Mouse (Mus musculus): ENCODE measurements around the gene Abcb9. TPM values are rescaled to one million over a fixed set of nuclear protein-coding genes. Genes with fewer than 3 reads are reported as not detected.
A peak's percentile ranks its signal among the peaks of the same experiment; 100 is the strongest.

Abcb9 gene
- polyA plus RNA-seq (2014; fragmentation: Nextera tagmentation; extraction: Ambion mirVana): 1.1 and 1.4 TPM in 2 replicates

DNA sequence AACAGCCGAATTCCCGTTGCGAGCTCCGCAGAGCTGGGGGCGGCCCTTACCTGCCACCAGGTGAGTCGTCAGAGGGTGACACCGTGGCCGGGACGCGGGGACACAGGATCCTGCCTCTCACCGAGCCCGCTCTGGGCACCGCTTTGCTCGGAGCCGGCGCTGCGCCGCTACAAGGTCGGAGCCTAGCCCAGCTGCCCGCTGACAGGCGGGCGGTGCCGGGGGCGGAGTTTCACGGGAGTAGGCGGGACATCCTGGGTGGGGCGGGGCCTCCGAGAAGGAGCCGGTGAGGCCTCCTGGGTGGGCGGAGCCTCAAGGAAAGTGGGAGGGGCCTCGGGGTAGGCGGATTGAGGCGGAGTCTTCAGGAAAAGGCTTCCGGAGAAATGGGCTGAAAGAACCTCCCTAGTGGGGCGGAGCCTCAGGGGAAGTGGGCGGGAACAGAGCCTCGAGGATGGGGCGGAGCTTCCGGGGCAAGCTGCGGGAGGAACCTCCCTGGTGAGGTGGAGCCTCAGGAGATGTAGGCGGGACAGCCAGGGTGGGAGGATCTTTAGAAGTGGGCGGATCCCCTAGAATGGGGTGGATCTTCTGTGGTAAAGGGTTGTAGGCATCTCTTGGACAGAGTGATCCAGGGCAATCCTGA lies at the start of gene Abcb9:
Gene Abcb9 (minus strand): TSS at position 203 of the 637 bp plus-strand sequence.
- H3K4me3 ChIP-seq (ENCODE audit: low read depth, low read length): peak within 1 kb of the TSS; percentile 50
- ATAC-seq (replicated peaks; ENCODE audit: insufficient number of reproducible peaks, low FRiP score, low TSS enrichment): peak; percentile 84
- peak within 1 kb of the TSS; percentile 87 for H3K4me2 ChIP-seq
- H3K27ac ChIP-seq (ENCODE audit: low read depth, low read length): no peak within 1 kb of the TSS
- H3K36me3 ChIP-seq (ENCODE audit: control insufficient read depth, insufficient read depth, low read length): no peaks in the 10 kb centered on the region; the same call in 1 of the 2 replicates
- peaks cover 9% of the 10 kb centered on the region for H3K4me1 ChIP-seq (ENCODE audit: control insufficient read depth, insufficient read depth, low read length)
- WGBS (ENCODE audit: insufficient replicate concordance): under 1% methylated on average over 42 of the region's 42 CpGs
- H3K9me3 ChIP-seq (replicated peaks; ENCODE audit: control insufficient read depth, low read length): no peaks in the 10 kb centered on the region
- H3K9ac ChIP-seq (ENCODE audit: low read depth, low read length): peak within 1 kb of the TSS; percentile 61
- H3K27me3 ChIP-seq (ENCODE audit: control insufficient read depth, insufficient read depth, low read length): peaks cover 11% of the 10 kb centered on the region; the same call in 1 of the 2 replicates

DNA sequence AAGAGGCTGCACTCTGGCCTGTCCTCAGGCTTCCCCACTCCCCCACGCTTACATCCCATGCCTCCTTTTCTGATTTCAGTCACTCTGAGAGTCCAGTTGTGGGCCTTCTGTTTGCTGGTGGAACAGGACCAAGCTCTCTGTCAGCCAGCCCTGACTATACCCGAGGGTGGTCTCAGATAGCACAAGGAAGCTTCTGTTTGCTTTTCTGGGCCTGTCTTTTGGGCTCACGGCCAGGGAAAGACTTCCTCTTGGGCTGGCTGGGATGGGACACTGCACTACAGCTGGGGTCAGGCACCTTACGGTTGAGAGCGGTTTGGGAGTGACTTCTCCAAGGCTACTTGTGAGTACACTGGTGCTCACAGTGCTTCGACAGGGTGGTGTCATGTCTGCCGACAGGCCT lies 42.5 kb upstream of the Abcb9 start:
- 69% methylated on average over 7 of the region's 7 CpGs for WGBS (ENCODE audit: insufficient replicate concordance)
- Histone ChIP-seq H3K4me1 (ENCODE audit: control insufficient read depth, insufficient read depth, low read length) (peaks cover 2% of the 10 kb centered on the region; the same call in 1 of the 2 replicates), H3K36me3 (ENCODE audit: control insufficient read depth, insufficient read depth, low read length) (peaks cover 7% of the 10 kb centered on the region), H3K9ac (ENCODE audit: low read depth, low read length) (no peak overlapping the region), H3K4me2 (no peak overlapping the region), H3K27ac (ENCODE audit: low read depth, low read length) (no peak overlapping the region), H3K4me3 (ENCODE audit: low read depth, low read length) (no peak overlapping the region), H3K27me3 (ENCODE audit: control insufficient read depth, insufficient read depth, low read length) (no peaks in the 10 kb centered on the region), H3K9me3 (replicated peaks; ENCODE audit: control insufficient read depth, low read length) (no peaks in the 10 kb centered on the region)
- ATAC-seq (replicated peaks; ENCODE audit: insufficient number of reproducible peaks, low FRiP score, low TSS enrichment): no peak

DNA sequence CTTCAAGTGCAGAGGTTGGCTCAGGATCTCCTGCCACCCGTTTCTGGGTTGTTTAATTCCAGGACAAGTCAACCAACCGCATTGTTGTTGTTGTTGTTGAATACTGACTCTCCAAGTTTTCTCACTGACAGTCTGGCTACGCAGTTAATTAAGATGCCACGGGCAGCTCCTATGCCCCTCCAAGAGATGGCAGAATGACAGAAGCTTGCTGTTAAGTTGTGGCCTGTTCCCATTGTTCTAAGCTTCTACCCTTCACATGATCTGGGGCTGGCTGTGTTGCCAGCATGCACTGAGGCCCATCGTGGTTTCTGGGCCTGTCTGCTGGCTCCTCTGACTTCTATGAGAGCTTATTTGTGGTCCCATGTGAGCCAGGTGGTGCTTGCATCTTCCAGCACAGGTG lies 38.7 kb upstream of the Abcb9 start:
- Histone ChIP-seq H3K4me1 (ENCODE audit: control insufficient read depth, insufficient read depth, low read length) (no peaks in the 10 kb centered on the region), H3K4me3 (ENCODE audit: low read depth, low read length) (no peak overlapping the region), H3K4me2 (no peak overlapping the region), H3K9me3 (replicated peaks; ENCODE audit: control insufficient read depth, low read length) (no peaks in the 10 kb centered on the region), H3K27me3 (ENCODE audit: control insufficient read depth, insufficient read depth, low read length) (no peaks in the 10 kb centered on the region), H3K27ac (ENCODE audit: low read depth, low read length) (no peak overlapping the region), H3K36me3 (ENCODE audit: control insufficient read depth, insufficient read depth, low read length) (peaks cover 16% of the 10 kb centered on the region), H3K9ac (ENCODE audit: low read depth, low read length) (no peak overlapping the region)
- 87% methylated on average over 5 of the region's 5 CpGs for WGBS (ENCODE audit: insufficient replicate concordance)
- no peak for ATAC-seq (replicated peaks; ENCODE audit: insufficient number of reproducible peaks, low FRiP score, low TSS enrichment)

DNA sequence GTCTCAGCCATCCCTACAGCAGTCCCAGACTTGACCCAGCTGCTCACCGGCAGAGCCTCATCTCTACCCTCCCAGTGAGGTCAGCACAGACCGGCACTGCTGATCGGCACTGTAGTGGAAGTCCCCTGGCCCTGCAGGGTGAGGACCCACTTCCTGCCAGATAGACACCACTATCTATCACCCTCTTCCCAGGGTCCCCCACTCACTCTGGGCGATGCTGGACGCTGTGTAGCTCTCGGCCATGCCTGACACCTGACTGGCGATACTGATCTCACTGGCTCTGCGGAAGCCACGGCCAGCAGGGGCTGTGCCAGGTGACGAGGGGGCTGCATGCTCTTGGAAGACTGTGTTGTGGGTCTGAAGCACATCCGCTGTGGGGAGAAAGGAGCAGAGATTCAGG lies 29.5 kb upstream of the Abcb9 start:
- no peak overlapping the region for H3K9ac ChIP-seq (ENCODE audit: low read depth, low read length)
- no peak overlapping the region for H3K27ac ChIP-seq (ENCODE audit: low read depth, low read length)
- H3K4me3 ChIP-seq (ENCODE audit: low read depth, low read length): no peak overlapping the region
- H3K36me3 ChIP-seq (ENCODE audit: control insufficient read depth, insufficient read depth, low read length): peaks cover 39% of the 10 kb centered on the region
- no peak for ATAC-seq (replicated peaks; ENCODE audit: insufficient number of reproducible peaks, low FRiP score, low TSS enrichment)
- no peaks in the 10 kb centered on the region for H3K4me1 ChIP-seq (ENCODE audit: control insufficient read depth, insufficient read depth, low read length)
- no peak overlapping the region for H3K4me2 ChIP-seq
- WGBS (ENCODE audit: insufficient replicate concordance): 75% methylated on average over 11 of the region's 11 CpGs
- no peaks in the 10 kb centered on the region for H3K27me3 ChIP-seq (ENCODE audit: control insufficient read depth, insufficient read depth, low read length)
- no peaks in the 10 kb centered on the region for H3K9me3 ChIP-seq (replicated peaks; ENCODE audit: control insufficient read depth, low read length)

DNA sequence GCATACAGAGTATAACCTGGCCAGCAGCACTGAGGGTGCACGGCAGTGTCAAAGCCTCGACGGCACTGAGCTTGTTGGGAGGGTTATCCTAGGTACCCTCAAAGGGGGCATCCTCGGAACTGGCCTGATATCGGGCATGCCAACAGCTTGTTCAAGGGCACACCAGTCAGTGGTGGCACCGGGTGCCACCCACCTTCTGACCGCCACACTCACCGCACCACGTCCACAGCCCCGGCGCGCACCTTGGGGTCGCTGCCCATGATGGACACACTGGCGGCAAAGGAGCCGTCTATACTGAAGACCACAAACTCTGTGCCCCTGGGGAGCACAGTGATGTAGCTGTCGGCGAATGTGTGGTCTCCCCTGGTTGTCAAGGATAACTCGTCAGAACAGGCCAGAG lies 26.8 kb upstream of the Abcb9 start:
- peaks cover 37% of the 10 kb centered on the region for H3K36me3 ChIP-seq (ENCODE audit: control insufficient read depth, insufficient read depth, low read length)

DNA sequence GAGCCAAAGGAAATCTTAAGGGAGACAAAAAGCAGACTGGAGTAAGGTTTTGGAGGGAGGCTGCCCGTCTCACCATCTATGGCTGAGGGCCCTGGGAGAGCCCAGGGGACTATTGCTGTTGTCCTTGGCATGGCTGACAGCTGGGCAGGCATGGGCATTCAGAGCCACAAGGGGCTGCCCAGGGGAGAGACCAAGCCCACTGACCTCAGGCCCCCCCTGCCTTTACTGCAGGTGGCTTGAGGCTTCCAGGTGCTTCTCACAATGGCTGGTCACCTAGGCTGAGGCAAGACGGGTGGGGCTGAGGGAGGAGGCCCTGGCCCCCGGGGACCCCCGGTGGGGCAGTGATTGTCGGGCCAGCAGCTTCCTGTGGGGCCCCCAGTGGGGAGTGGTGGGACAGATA lies 23.6 kb upstream of the Abcb9 start:
- H3K9me3 ChIP-seq (replicated peaks; ENCODE audit: control insufficient read depth, low read length): no peaks in the 10 kb centered on the region
- H3K4me3 ChIP-seq (ENCODE audit: low read depth, low read length): no peak overlapping the region
- peaks cover 16% of the 10 kb centered on the region for H3K4me1 ChIP-seq (ENCODE audit: control insufficient read depth, insufficient read depth, low read length)
- no peak overlapping the region for H3K9ac ChIP-seq (ENCODE audit: low read depth, low read length)
- WGBS (ENCODE audit: insufficient replicate concordance): 69% methylated on average over 5 of the region's 5 CpGs
- H3K27me3 ChIP-seq (ENCODE audit: control insufficient read depth, insufficient read depth, low read length): no peaks in the 10 kb centered on the region
- no peak overlapping the region for H3K4me2 ChIP-seq
- ATAC-seq (replicated peaks; ENCODE audit: insufficient number of reproducible peaks, low FRiP score, low TSS enrichment): no peak
- H3K27ac ChIP-seq (ENCODE audit: low read depth, low read length): no peak overlapping the region
- peaks cover 34% of the 10 kb centered on the region for H3K36me3 ChIP-seq (ENCODE audit: control insufficient read depth, insufficient read depth, low read length)

More for the DNA sequence above, 26.8 kb upstream of the Abcb9 start:
- Histone ChIP-seq H3K4me1 (ENCODE audit: control insufficient read depth, insufficient read depth, low read length) (peaks cover 2% of the 10 kb centered on the region), H3K27me3 (ENCODE audit: control insufficient read depth, insufficient read depth, low read length) (no peaks in the 10 kb centered on the region), H3K9me3 (replicated peaks; ENCODE audit: control insufficient read depth, low read length) (no peaks in the 10 kb centered on the region), H3K4me3 (ENCODE audit: low read depth, low read length) (no peak overlapping the region), H3K9ac (ENCODE audit: low read depth, low read length) (no peak overlapping the region), H3K4me2 (no peak overlapping the region), H3K27ac (ENCODE audit: low read depth, low read length) (no peak overlapping the region)
- 91% methylated on average over 18 of the region's 18 CpGs for WGBS (ENCODE audit: insufficient replicate concordance)
- ATAC-seq (replicated peaks; ENCODE audit: insufficient number of reproducible peaks, low FRiP score, low TSS enrichment): no peak

DNA sequence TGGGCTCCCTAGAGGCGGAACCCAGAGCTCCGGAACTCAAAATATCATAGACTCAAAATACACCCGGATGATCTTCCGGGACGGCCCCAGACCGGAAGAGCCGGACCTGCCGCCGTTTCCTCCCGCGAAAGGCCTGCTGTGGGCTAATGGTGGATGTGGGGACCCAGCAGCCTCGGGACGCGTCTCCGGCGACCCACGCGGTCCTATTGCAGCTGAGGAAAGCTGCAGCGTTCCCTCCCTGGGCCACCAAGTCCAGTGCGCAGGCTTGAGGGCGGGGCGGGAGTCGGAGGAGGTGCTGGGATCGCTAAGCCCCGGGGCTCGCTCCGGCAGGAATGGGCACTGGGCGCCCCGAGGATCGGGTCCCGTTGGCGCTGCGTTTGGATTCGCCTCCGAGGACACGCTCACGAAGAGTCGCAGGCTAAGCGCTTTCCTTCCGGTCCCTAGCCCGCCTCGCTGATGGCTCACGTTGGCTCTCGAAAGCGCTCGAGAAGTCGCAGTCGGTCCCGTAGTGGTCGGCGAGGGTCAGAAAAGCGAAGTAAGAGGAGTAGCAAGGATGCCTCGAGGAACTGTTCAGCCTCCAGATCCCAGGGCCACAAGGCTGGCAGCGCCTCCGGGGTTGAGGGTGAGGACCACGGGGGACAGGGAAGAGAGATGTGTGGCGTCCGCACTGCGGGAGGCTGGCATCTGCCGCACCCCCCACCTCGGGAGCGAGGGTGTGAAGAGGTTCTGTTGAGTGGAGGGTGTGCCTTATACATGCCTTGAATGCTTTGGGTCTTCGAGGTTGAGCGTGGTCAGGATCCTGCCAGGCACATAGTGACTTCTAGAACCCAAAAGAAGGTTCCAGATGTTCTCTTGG lies 20.6 kb upstream of the Abcb9 start, which contains the start of gene Arl6ip4:
Gene Arl6ip4 (plus strand): TSS at position 100 of the 856 bp plus-strand sequence.
- WGBS (ENCODE audit: insufficient replicate concordance): under 1% methylated on average over 64 of the region's 64 CpGs
- Histone ChIP-seq H3K36me3 (ENCODE audit: control insufficient read depth, insufficient read depth, low read length) (peaks cover 24% of the 10 kb centered on the region), H3K27ac (ENCODE audit: low read depth, low read length) (peak within 1 kb of the TSS; percentile 79), H3K4me3 (ENCODE audit: low read depth, low read length) (peak within 1 kb of the TSS; percentile 96), H3K4me1 (ENCODE audit: control insufficient read depth, insufficient read depth, low read length) (peaks cover 25% of the 10 kb centered on the region), H3K9ac (ENCODE audit: low read depth, low read length) (peak within 1 kb of the TSS; percentile 97), H3K4me2 (peak within 1 kb of the TSS; percentile 99), H3K27me3 (ENCODE audit: control insufficient read depth, insufficient read depth, low read length) (no peaks in the 10 kb centered on the region), H3K9me3 (replicated peaks; ENCODE audit: control insufficient read depth, low read length) (no peaks in the 10 kb centered on the region)
- no peak for ATAC-seq (replicated peaks; ENCODE audit: insufficient number of reproducible peaks, low FRiP score, low TSS enrichment)

DNA sequence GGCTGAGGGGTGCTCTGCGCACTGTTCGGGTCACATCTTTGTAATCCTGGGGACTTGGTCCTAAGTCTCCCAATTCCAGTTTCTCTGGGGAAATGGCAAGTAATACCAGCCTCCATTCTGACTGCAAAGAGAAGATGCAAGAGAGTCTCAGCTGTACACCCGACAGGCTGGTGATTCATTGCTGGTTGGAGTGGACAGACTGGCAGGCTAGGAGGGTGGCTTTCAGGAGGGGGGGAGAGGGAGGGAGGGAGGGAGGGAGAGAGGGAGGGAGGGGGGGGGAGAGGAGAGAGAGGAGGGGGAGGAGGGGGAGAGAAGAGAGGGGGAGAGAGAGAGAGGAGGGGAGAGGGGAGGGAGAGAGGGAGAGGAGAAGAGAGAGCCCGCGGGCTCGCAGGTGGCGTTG lies 19.9 kb upstream of the Abcb9 start:
- H3K36me3 ChIP-seq (ENCODE audit: control insufficient read depth, insufficient read depth, low read length): peaks cover 17% of the 10 kb centered on the region
- H3K9ac ChIP-seq (ENCODE audit: low read depth, low read length): peak overlapping the region; percentile 97
- H3K9me3 ChIP-seq (replicated peaks; ENCODE audit: control insufficient read depth, low read length): no peaks in the 10 kb centered on the region
- H3K27me3 ChIP-seq (ENCODE audit: control insufficient read depth, insufficient read depth, low read length): no peaks in the 10 kb centered on the region
- peaks cover 25% of the 10 kb centered on the region for H3K4me1 ChIP-seq (ENCODE audit: control insufficient read depth, insufficient read depth, low read length)
- no peak overlapping the region; the same call in 1 of the 2 replicates for H3K27ac ChIP-seq (ENCODE audit: low read depth, low read length)
- WGBS (ENCODE audit: insufficient replicate concordance): 20% methylated on average over 7 of the region's 7 CpGs
- ATAC-seq (replicated peaks; ENCODE audit: insufficient number of reproducible peaks, low FRiP score, low TSS enrichment): no peak
- H3K4me3 ChIP-seq (ENCODE audit: low read depth, low read length): peak overlapping the region; percentile 96
- H3K4me2 ChIP-seq: peak overlapping the region; percentile 99
